Mouse (Mus musculus) thymus, adult 2 months (tissue): Measurements from ENCODE around the gene Pkib. TPM values are rescaled to one million over a fixed set of nuclear protein-coding genes. Genes with fewer than 3 reads are reported as not detected.

Source experiments
- DNase-seq: peaks from one replicate; pipeline ENCODE4 v3.0.0; 2021
- H3K27ac ChIP-seq: fragments of 200-500 bp; 2 replicates; pipeline ENCODE4 v1.5.1; 2012; ENCODE audit warnings: low read length, control low read depth; ENCODE audit not compliant: control insufficient read depth, insufficient read depth
- H3K27me3 ChIP-seq: fragments of 200-500 bp; 2 replicates; pipeline ENCODE4 v1.6.1; 2012; ENCODE audit warnings: mild to moderate bottlenecking, low read length, moderate library complexity, mixed read lengths; ENCODE audit not compliant: control insufficient read depth, insufficient read depth
- H3K36me3 ChIP-seq: fragments of 200-500 bp; 2 replicates; pipeline ENCODE4 v1.6.1; 2012; ENCODE audit warnings: mild to moderate bottlenecking, low read length, moderate library complexity; ENCODE audit not compliant: control insufficient read depth, insufficient read depth
- H3K4me1 ChIP-seq: fragments of 200-500 bp; replicated peaks from 2 replicates; pipeline ENCODE4 v1.6.1; 2012; ENCODE audit warnings: low read length; ENCODE audit not compliant: control insufficient read depth, insufficient read depth
- H3K4me3 ChIP-seq: fragments of 200-500 bp; 2 replicates; pipeline ENCODE4 v1.5.1; 2012; ENCODE audit warnings: mild to moderate bottlenecking, low read length, control low read depth, moderate library complexity; ENCODE audit not compliant: control insufficient read depth, insufficient read depth
- CTCF ChIP-seq: fragments of 200-500 bp; IDR thresholded peaks from 2 replicates; pipeline ENCODE4 v1.5.1; 2012; ENCODE audit warnings: mild to moderate bottlenecking, control low read depth, low read length, moderate library complexity, borderline replicate concordance; ENCODE audit not compliant: control insufficient read depth, poor library complexity, insufficient read depth; ENCODE audit errors: extremely low read depth
- POLR2A ChIP-seq: fragments of 200-500 bp; IDR thresholded peaks from 2 replicates; pipeline ENCODE4 v1.6.1; 2012; ENCODE audit warnings: mild to moderate bottlenecking, low read length, control low read depth, moderate library complexity; ENCODE audit not compliant: control insufficient read depth, poor library complexity, insufficient read depth; ENCODE audit errors: extremely low read depth
- WGBS: fragments of 180-500 bp; shearing (Covaris S2); methylation state at CpG from one replicate; pipeline ENCODE4 v1.1.7; 2018; 5-methylcytosine and 5-hydroxymethylcytosine counted together
- polyA plus RNA-seq: library from polyadenylated mRNA; depleted of rRNA; stranded (reverse); fragments of >200 nt; gene quantifications from 2 replicates; pipeline ENCODE4 v1.2.3, GENCODE M21; 2012

Gene Pkib
- polyA plus RNA-seq, 1 experiment: 3.0 TPM

- Histone ChIP-seq H3K27me3 (no peaks in the 10 kb centered on the region), H3K36me3 (no peaks in the 10 kb centered on the region), H3K4me3 (no peak overlapping the region), H3K27ac (no peak overlapping the region), H3K4me1 (no peaks in the 10 kb centered on the region)
- 94% methylated on average over 2 of the region's 2 CpGs for WGBS
- no peak for TF ChIP-seq CTCF
- TF ChIP-seq POLR2A: no peak
- DNase-seq: no peak
Observed at GRCm38 (mm10) chr10:57627773-57628172, 4.0 kb upstream of the Pkib start.

GRCm38 (mm10) chr10:57630557-57630956 lies 1.2 kb upstream of the Pkib start:
- WGBS: 96% methylated on average over 2 of the region's 2 CpGs
- no peaks in the 10 kb centered on the region for H3K27me3 ChIP-seq
- no peaks in the 10 kb centered on the region for H3K36me3 ChIP-seq
- DNase-seq: no peak
- H3K27ac ChIP-seq: no peak overlapping the region
- no peaks in the 10 kb centered on the region for H3K4me1 ChIP-seq
- no peak for TF ChIP-seq CTCF
- no peak overlapping the region for H3K4me3 ChIP-seq

- no peak overlapping the region for H3K4me3 ChIP-seq
- no peaks in the 10 kb centered on the region for H3K36me3 ChIP-seq
- H3K4me1 ChIP-seq: no peaks in the 10 kb centered on the region
- TF ChIP-seq POLR2A (no peak), CTCF (no peak)
- no peak overlapping the region for H3K27ac ChIP-seq
- no peak for DNase-seq
- no peaks in the 10 kb centered on the region for H3K27me3 ChIP-seq
- 93% methylated on average over 4 of the region's 4 CpGs for WGBS
Observed at GRCm38 (mm10) chr10:57632868-57633240, 1.1 kb downstream of the Pkib start.

DNA sequence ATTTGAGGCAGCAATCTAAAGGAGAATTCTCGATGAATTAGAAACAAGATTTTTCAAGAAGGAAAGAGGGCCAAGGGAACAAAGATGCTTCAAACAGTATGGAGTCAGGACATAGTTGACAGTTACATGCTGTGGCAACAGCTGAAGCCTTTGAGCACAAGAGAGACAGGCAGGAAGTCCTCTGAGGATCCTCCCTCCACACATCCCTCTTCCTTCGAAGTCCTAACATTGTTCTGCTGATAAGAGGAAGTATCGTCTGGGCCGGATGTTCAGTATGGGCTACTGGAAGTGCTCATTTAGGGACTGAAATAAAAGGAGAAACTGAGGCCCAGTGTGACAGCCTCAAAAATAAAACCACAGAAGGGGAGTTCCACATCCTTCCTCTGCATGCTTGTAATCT lies 5.2 kb downstream of the Pkib start:
- Histone ChIP-seq H3K36me3 (no peaks in the 10 kb centered on the region), H3K27me3 (no peaks in the 10 kb centered on the region), H3K27ac (no peak overlapping the region), H3K4me1 (no peaks in the 10 kb centered on the region), H3K4me3 (no peak overlapping the region)
- DNase-seq: no peak
- TF ChIP-seq POLR2A: no peak
- TF ChIP-seq CTCF: no peak
- WGBS: 9% methylated on average over 4 of the region's 4 CpGs

DNA sequence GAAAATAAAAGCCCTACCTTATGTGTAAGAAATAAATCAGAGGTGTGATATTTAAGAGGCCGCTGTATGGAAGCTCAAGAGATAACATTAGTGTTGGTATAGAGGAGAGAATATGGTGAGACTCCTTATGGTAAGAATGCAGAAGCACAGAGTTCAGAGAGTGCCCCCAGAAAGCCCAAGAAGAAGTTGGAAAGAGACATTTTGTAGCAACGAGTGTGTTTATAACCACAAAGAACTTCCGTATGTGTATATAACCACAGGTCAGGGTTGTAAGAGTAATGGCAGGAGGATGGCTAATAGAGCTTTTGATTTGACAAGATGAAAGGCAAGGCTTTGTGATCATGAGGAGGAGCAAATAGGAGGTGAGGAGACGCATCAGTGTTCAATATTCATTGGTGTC lies 6.5 kb downstream of the Pkib start:
- DNase-seq: no peak
- TF ChIP-seq POLR2A (no peak), CTCF (no peak)

GRCm38 (mm10) chr10:57639540-57639939 lies 7.8 kb downstream of the Pkib start:
- Histone ChIP-seq H3K27ac (no peak overlapping the region), H3K4me3 (no peak overlapping the region), H3K36me3 (no peaks in the 10 kb centered on the region), H3K27me3 (no peaks in the 10 kb centered on the region), H3K4me1 (no peaks in the 10 kb centered on the region)
- TF ChIP-seq CTCF (no peak), POLR2A (no peak)
- no peak for DNase-seq
- 84% methylated on average over 3 of the region's 3 CpGs for WGBS

More for the DNA sequence above, 6.5 kb downstream of the Pkib start:
- Histone ChIP-seq H3K36me3 (no peaks in the 10 kb centered on the region), H3K27me3 (no peaks in the 10 kb centered on the region), H3K4me3 (no peak overlapping the region), H3K4me1 (no peaks in the 10 kb centered on the region), H3K27ac (no peak overlapping the region)
- WGBS: 60% methylated on average over 4 of the region's 4 CpGs

GRCm38 (mm10) chr10:57653297-57653696 lies 21.5 kb downstream of the Pkib start:
- WGBS: 83% methylated on average over 1 of the region's 1 CpGs
- no peak overlapping the region for H3K27ac ChIP-seq
- no peaks in the 10 kb centered on the region for H3K36me3 ChIP-seq
- no peak overlapping the region for H3K4me3 ChIP-seq
- H3K27me3 ChIP-seq: no peaks in the 10 kb centered on the region
- no peaks in the 10 kb centered on the region for H3K4me1 ChIP-seq
- DNase-seq: no peak
- TF ChIP-seq CTCF: no peak
- no peak for TF ChIP-seq POLR2A
